Mouse (Mus musculus) CH12.LX (cell line): ENCODE measurements at regions not wholly inside any gene's neighbourhood (a gene's known extent, or its start where the extent isn't known, plus 50 kb on each side); places are given as distances from the start of the nearest gene placed in this dataset.

Source experiments
- NRF1 ChIP-seq: IDR thresholded peaks from 2 replicates; pipeline ENCODE4 v1.6.1; 2014; ENCODE audit warnings: low read depth, mild to moderate bottlenecking, inconsistent platforms, low read length, improper control_type of control experiment, moderate library complexity

- no peak for TF ChIP-seq NRF1
Measured at GRCm38 (mm10) chr5:74752961-74753360, 50.2 kb upstream of the Lnx1 start (continued).
